ENCODE assay signal across 12 mouse cellular contexts in the genomic region with DNA sequence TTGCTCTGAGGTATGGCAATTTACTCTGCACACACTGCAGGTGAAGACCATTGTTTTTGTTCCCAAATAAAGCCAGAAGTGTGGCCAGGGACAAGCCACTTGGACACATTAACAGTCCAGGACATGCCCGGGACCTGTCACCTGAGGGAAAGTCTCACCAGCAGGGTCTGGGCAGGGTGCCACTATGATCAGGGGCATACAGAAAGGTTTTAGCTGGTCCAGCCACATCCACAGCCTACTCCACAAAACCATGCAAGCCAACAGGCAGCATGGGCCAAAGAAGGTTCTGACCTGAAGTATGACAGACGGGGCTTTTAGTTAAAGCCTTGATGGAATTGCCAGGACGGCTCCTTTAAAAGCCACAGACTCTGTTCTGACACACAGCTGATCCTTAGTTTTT. TPM values are rescaled to one million over a fixed set of nuclear protein-coding genes. Genes with fewer than 3 reads are reported as not detected.
DNase-seq lines count a peak whose midpoint lies in the region; ATAC-seq lines count a peak whose summit lies in the region.
"Had no signal": no experiment of that assay in that cellular context is flagged by ENCODE, and none has a peak within 500 bp of the region (broad histone marks: within the 10 kb centered on the region; RNA-seq: fewer than 3 reads in every experiment).

No protein-coding gene starts in this region.

- no peaks in the 10 kb centered on the region for H3K9me3 ChIP-seq in kidney, embryonic 15.5 days (replicated peaks)
- no peaks in the 10 kb centered on the region for H3K9me3 ChIP-seq in heart, embryonic 15.5 days (replicated peaks)
- no peaks in the 10 kb centered on the region for H3K9me3 ChIP-seq in midbrain, embryonic 11.5 days (ENCODE audit: control insufficient read depth, low read length)
- H3K9me3 ChIP-seq: limb, embryonic 13.5 days; neural tube, embryonic 12.5 days had no signal

- H3K36me3 ChIP-seq in kidney, embryonic 15.5 days: peaks cover 35% of the 10 kb centered on the region
- peaks cover 31% of the 10 kb centered on the region for H3K36me3 ChIP-seq in heart, embryonic 15.5 days
- peaks cover 15% of the 10 kb centered on the region for H3K36me3 ChIP-seq in midbrain, embryonic 11.5 days (ENCODE audit: control insufficient read depth, insufficient read depth, low read length)

- H3K4me1 ChIP-seq in kidney, embryonic 15.5 days: peaks cover 14% of the 10 kb centered on the region
- peaks cover 31% of the 10 kb centered on the region for H3K4me1 ChIP-seq in heart, embryonic 15.5 days (replicated peaks)
- H3K4me1 ChIP-seq in midbrain, embryonic 11.5 days (ENCODE audit: control insufficient read depth, insufficient read depth, low read length): peaks cover 31% of the 10 kb centered on the region

- DNase-seq in kidney, adult 18-20 months: peak; percentile 36
- DNase-seq in cerebellum, postnatal 10 days: peak; percentile 68 to 75
- DNase-seq in midbrain, embryonic 11.5 days (ENCODE audit: low spot score, missing footprints): no peak
- DNase-seq in Muller cell, postnatal 12 days (ENCODE audit: inconsistent ontology term): no peak
- no peak for DNase-seq in embryo, embryonic 11 days
- DNase-seq in right cerebral cortex, postnatal 14 days: no peak
- DNase-seq: adrenal gland, postnatal 25 days; thymus, postnatal 36 days had no signal

- H3K4me2 ChIP-seq in kidney, embryonic 15.5 days: no peak overlapping the region
- no peak overlapping the region for H3K4me2 ChIP-seq in heart, embryonic 15.5 days
- no peak overlapping the region for H3K4me2 ChIP-seq in midbrain, embryonic 11.5 days
- H3K4me2 ChIP-seq: limb, embryonic 13.5 days; neural tube, embryonic 12.5 days had no signal

- no peak overlapping the region for H3K27ac ChIP-seq in kidney, embryonic 15.5 days
- H3K27ac ChIP-seq in heart, embryonic 15.5 days: peak overlapping the region; percentile 43
- peak overlapping the region; percentile 25; the same call in 1 of the 2 replicates for H3K27ac ChIP-seq in midbrain, embryonic 11.5 days (ENCODE audit: low read depth, low read length)
- H3K27ac ChIP-seq: limb, embryonic 13.5 days; neural tube, embryonic 12.5 days had no signal

- WGBS in kidney, embryonic 15.5 days: 63% methylated on average over 3 of the region's 3 CpGs
- WGBS in heart, embryonic 15.5 days: 60% methylated on average over 3 of the region's 3 CpGs
- 59% methylated on average over 3 of the region's 3 CpGs for WGBS in midbrain, embryonic 11.5 days

- no peak for ATAC-seq in kidney, embryonic 15.5 days (replicated peaks; ENCODE audit: low FRiP score)
- ATAC-seq in heart, embryonic 15.5 days (replicated peaks; ENCODE audit: insufficient number of reproducible peaks, insufficient read depth, low FRiP score, low read depth): no peak
- no peak for ATAC-seq in midbrain, embryonic 11.5 days (ENCODE audit: low FRiP score)

- no peak overlapping the region for H3K4me3 ChIP-seq in kidney, embryonic 15.5 days (replicated peaks)
- no peak overlapping the region for H3K4me3 ChIP-seq in heart, embryonic 15.5 days
- no peak overlapping the region for H3K4me3 ChIP-seq in midbrain, embryonic 11.5 days (ENCODE audit: low read depth, low read length)
- H3K4me3 ChIP-seq: limb, embryonic 13.5 days; neural tube, embryonic 12.5 days had no signal

- no peak overlapping the region for H3K9ac ChIP-seq in kidney, embryonic 15.5 days
- H3K9ac ChIP-seq in heart, embryonic 15.5 days: no peak overlapping the region
- H3K9ac ChIP-seq in midbrain, embryonic 11.5 days (ENCODE audit: low read length): no peak overlapping the region
- H3K9ac ChIP-seq: limb, embryonic 13.5 days; neural tube, embryonic 12.5 days had no signal

- H3K27me3 ChIP-seq in kidney, embryonic 15.5 days: no peaks in the 10 kb centered on the region
- no peaks in the 10 kb centered on the region for H3K27me3 ChIP-seq in heart, embryonic 15.5 days
- no peaks in the 10 kb centered on the region for H3K27me3 ChIP-seq in midbrain, embryonic 11.5 days (ENCODE audit: control insufficient read depth, insufficient read depth, low read length)
- H3K27me3 ChIP-seq: limb, embryonic 13.5 days; neural tube, embryonic 12.5 days had no signal

RNA-seq across cellular contexts. Expression of gene Rgma, which starts 49.4 kb away (rescaled TPM):
- 11.7 and 13.7 TPM in 2 replicates for polyA plus RNA-seq in kidney, embryonic 15.5 days (2015; fragmentation: Nextera tagmentation; extraction: Ambion mirVana)
- 3.3 and 5.9 TPM in 2 replicates for polyA plus RNA-seq in heart, embryonic 15.5 days (2015; fragmentation: Nextera tagmentation; extraction: Ambion mirVana)
- 43.9 and 47.5 TPM in 2 replicates for polyA plus RNA-seq in midbrain, embryonic 11.5 days (2014; fragmentation: Nextera tagmentation; extraction: Ambion mirVana)

Comparison
In these comparisons a context has a peak if more than half of its experiments do, and no peak if none do; other contexts are left out.
1. DNase-seq: peak in kidney, adult 18-20 months (single experiment) and cerebellum, postnatal 10 days (2 of 2); none in midbrain, embryonic 11.5 days (single experiment), Muller cell, postnatal 12 days (single experiment), embryo, embryonic 11 days (single experiment) and right cerebral cortex, postnatal 14 days (single experiment).